Mouse (Mus musculus): ENCODE results near the gene Etv5. TPM values are rescaled to one million over a fixed set of nuclear protein-coding genes. Genes with fewer than 3 reads are reported as not detected.
"Not testable (repeated sequence)": the region's sequence is repeated elsewhere in the genome, so short reads cannot be mapped to it uniquely, and the experiment has no call there.

Gene Etv5
- total RNA-seq, 2 experiments from 2014 or later: 24.1 to 27.5 TPM

DNA sequence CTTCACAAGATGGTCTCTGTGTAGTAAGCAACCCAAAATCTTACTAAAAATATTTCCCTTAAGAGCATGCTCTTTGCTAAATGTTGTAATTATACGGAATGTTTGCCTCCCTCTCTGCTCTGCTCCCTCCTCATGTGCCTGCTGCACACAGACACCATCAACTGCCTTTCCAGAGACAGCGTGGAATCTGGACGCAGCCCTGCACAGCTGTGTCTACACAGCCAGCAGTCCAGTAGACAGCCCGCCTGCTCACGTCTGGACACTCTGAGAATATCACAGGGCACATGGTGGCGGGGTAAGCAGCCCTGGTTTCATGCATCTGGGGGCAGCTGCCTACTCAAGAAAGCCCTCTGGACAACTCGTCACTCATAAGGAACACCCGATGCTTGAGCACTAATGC lies 43.1 kb downstream of the Etv5 start:
- no peak for DNase-seq (ENCODE audit: low spot score in 2 of 2)

DNA sequence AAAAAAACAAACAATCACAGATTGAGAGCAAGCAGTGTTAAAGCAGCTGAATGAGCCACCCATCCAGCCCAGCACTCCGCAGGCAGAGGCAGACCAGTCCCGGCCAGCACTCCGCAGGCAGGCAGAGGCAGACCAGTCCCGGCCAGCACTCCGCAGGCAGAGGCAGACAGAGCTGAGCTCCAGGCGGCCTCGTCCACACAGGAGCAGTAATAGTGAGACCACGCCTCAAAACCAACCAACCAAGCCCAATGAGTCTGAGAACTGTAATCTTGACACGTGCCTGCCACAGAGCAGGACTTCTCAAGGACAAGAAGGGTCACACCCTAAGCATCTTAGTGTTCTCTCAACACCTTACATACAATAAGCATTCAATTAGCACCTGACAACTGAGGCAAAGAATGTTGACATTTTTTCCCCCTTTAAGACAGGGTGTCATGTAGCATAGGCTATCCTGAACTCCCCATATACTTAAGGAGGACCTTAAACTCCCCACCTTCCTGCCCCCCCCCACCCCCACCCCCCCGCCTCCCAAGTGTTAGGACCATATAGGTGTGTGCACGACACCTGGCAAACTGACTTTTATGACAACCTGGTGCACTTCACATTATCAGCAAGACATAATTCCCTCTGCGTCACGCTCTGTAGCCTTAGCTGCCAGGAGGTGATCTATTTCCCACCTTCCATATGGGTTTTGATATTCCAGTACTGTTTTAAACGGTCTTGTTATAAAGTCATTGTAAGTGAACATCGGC lies 44.2 kb downstream of the Etv5 start:
- no peak for DNase-seq (ENCODE audit: low spot score in 2 of 2)

- DNase-seq (ENCODE audit: low spot score in 2 of 2): no peak
Observed at GRCm38 (mm10) chr16:22390348-22390897, 49.1 kb downstream of the Etv5 start.

DNA sequence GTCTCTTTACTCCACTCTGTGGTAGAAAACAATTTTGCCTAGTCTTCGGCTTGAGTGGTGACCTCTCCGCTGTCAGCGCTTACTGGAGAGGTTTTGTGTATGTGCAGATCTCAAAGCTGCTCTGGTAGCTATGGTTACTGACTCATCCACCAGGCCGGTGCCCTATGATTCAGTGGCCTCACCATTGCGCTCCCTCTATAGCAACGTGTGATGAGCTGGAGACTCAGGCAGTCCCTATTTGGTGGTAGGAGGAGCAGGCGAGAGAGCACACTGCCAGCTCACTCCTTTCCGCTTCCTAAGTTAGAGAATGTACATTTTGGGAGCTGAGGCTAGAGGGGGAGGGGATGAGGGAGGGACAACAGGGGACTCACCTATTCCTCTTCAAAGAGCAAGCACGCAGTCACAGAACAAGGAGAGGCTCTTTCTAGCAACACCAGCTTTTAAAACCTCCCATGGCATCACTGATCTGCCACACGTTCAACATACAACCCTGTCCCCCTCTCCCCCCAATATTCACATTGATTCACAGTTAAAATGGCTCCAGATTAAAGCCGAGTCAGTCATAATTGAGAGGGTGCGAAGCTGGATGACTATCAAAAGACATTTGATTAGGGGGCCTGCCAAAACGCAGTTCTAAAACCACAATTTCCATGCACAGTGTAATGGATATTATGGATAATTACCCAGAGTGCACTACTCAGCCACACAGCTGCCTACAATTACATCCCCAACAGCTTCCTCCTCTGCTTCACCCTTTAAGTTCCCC lies 50.2 kb downstream of the Etv5 start:
- peak in 1 of 2 experiments; percentile 15 for DNase-seq (ENCODE audit: low spot score in 2 of 2)

GRCm38 (mm10) chr16:22387731-22388130 lies 51.8 kb downstream of the Etv5 start:
- no peak for DNase-seq (ENCODE audit: low spot score in 2 of 2)

GRCm38 (mm10) chr16:22382018-22382417 lies 57.5 kb downstream of the Etv5 start:
- DNase-seq (ENCODE audit: low spot score in 2 of 2): not testable (repeated sequence)

GRCm38 (mm10) chr16:22380981-22381380 lies 58.5 kb downstream of the Etv5 start:
- DNase-seq (ENCODE audit: low spot score in 2 of 2): no peak

- no peak for DNase-seq (ENCODE audit: low spot score in 2 of 2)
Observed at GRCm38 (mm10) chr16:22379986-22380385, 59.5 kb downstream of the Etv5 start.

GRCm38 (mm10) chr16:22379342-22379741 lies 60.2 kb downstream of the Etv5 start:
- DNase-seq (ENCODE audit: low spot score in 2 of 2): no peak

GRCm38 (mm10) chr16:22377714-22378113 lies 61.8 kb downstream of the Etv5 start:
- DNase-seq (ENCODE audit: low spot score in 2 of 2): no peak

GRCm38 (mm10) chr16:22374898-22375297 lies 64.6 kb downstream of the Etv5 start:
- DNase-seq (ENCODE audit: low spot score in 2 of 2): no peak

GRCm38 (mm10) chr16:22372701-22373124 lies 66.8 kb downstream of the Etv5 start:
- DNase-seq (ENCODE audit: low spot score in 2 of 2): no peak

DNA sequence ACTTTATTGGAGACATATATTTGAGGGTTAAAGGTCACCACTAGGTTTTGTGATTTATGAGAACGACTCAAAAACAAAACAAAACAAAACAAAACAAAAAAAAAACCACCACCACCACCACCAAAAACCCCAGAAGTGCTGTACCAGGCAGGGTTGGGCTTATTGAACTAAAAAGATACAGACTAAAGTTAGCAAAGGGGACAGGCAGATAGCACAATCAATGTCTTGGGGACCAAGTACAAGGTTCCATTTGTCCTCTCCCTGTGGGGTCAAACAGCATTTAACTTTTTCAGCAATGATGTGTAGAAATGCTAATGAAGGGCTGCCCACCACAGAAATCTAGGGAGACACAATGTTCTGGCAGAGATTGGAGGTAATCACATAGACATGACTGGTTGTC lies 67.3 kb downstream of the Etv5 start:
- no peak for DNase-seq (ENCODE audit: low spot score in 2 of 2)

- no peak for DNase-seq (ENCODE audit: low spot score in 2 of 2)
Observed at GRCm38 (mm10) chr16:22367099-22367498, 72.4 kb downstream of the Etv5 start.

GRCm38 (mm10) chr16:22366040-22366439 lies 73.5 kb downstream of the Etv5 start:
- DNase-seq (ENCODE audit: low spot score in 2 of 2): no peak

DNA sequence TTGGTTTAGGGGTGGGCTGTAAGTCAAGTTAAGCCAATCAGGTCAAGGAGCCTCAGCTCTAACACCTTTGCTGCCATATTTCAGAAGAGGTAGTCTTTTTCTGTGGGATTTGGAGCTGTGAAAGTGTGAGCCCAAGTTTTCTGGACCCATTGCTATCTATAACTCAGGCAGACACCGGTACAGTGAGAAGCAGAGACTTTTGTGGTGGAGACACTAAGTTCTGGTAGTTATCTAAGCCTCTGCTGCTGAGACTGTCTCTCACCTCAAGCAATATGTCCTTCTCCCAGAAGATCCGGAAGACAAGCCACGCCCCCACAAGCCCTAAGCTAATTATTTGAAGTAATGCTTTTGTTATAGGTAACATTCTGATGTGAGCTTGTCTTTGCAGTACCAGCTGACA lies 73.9 kb downstream of the Etv5 start:
- DNase-seq (ENCODE audit: low spot score in 2 of 2): no peak

GRCm38 (mm10) chr16:22358701-22359354 lies 80.7 kb downstream of the Etv5 start:
- DNase-seq (ENCODE audit: low spot score in 2 of 2): no peak

DNA sequence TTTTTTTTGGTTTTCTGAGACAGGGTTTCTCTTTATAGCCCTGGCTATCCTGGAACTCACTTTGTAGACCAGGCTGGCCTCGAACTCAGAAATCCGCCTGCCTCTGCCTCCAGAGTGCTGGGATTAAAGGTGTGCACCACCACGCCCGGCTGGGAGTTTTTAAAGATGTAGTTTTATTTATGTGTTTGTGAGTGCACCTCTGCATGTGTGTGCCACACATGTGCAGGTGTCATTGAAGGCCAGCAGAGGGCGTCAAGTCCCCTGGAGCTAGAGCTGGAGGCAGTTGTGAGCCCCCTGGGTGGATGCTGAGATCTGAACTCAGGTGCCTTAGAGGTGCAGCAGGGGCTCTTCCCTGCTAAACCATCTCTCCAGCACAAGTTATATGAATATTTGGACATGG lies 85.3 kb downstream of the Etv5 start:
- not testable (repeated sequence) for DNase-seq (ENCODE audit: low spot score in 2 of 2)

DNA sequence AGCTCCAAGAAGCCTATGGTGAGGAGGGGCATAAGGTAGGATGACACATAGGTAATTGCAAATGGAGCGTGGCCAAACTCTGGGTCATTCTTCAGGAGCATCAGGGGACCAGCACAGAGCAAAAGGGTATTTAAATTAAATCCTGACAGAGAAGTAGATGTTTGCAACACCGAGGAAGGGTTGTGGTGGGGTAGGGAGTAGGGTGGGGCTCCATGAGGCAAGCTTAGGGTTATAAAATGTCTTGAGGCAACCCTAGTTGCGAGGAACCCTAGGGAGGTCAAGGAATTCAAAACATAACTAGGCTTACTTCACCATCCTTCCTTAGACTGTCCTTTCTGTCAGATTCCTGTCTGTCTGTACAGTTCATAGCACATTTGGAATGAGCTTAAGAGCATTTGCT lies 85.9 kb downstream of the Etv5 start:
- DNase-seq (ENCODE audit: low spot score in 2 of 2): no peak

- DNase-seq (ENCODE audit: low spot score in 2 of 2): no peak
Observed at GRCm38 (mm10) chr16:22351194-22351593, 88.3 kb downstream of the Etv5 start.

- no peak for DNase-seq (ENCODE audit: low spot score in 2 of 2)
Observed at GRCm38 (mm10) chr16:22349798-22350197, 89.7 kb downstream of the Etv5 start.
